Mouse (Mus musculus) stomach, embryonic 14.5 days (tissue): ENCODE results near the gene Gpr155. TPM values are rescaled to one million over a fixed set of nuclear protein-coding genes. Genes with fewer than 3 reads are reported as not detected.

Experiments used
- ATAC-seq: fragments of 200-750 bp; cut with Nextera tagmentation; 2 replicates; pipeline ENCODE4 v1.8.0; 2017; ENCODE audit warnings: low read depth, moderate TSS enrichment; ENCODE audit not compliant: insufficient number of reproducible peaks, insufficient read depth, low FRiP score
- H3K27ac ChIP-seq: fragments of 300-500 bp; sonication (generic); 2 replicates; pipeline ENCODE4 v1.5.1; 2014; ENCODE audit warnings: mild to moderate bottlenecking, low read length, moderate library complexity, mixed read lengths
- H3K27me3 ChIP-seq: fragments of 300-500 bp; sonication (generic); 2 replicates; pipeline ENCODE4 v1.6.1; 2014; ENCODE audit warnings: low read length, control low read depth, mixed read lengths; ENCODE audit not compliant: control insufficient read depth, insufficient read depth
- H3K36me3 ChIP-seq: fragments of 300-500 bp; sonication (generic); 2 replicates; pipeline ENCODE4 v1.6.1; 2014; ENCODE audit warnings: mild to moderate bottlenecking, control low read depth, low read length, moderate library complexity, mixed read lengths; ENCODE audit not compliant: control insufficient read depth, insufficient read depth
- H3K4me1 ChIP-seq: fragments of 300-500 bp; sonication (generic); 2 replicates; pipeline ENCODE4 v1.6.1; 2014; ENCODE audit warnings: low read length, control low read depth, mixed read lengths; ENCODE audit not compliant: control insufficient read depth, insufficient read depth
- H3K4me2 ChIP-seq: fragments of 300-500 bp; sonication (generic); replicated peaks from 2 replicates; pipeline ENCODE4 v1.6.1; 2014; ENCODE audit warnings: low read depth, low read length, control low read depth
- H3K4me3 ChIP-seq: fragments of 300-500 bp; sonication (generic); 2 replicates; pipeline ENCODE4 v1.5.1; 2014; ENCODE audit warnings: low read depth, low read length, control low read depth
- H3K9ac ChIP-seq: fragments of 300-500 bp; sonication (generic); replicated peaks from 2 replicates; pipeline ENCODE4 v1.6.1; 2014; ENCODE audit warnings: low read depth, mild to moderate bottlenecking, control low read depth, low read length, moderate library complexity, mixed read lengths
- H3K9me3 ChIP-seq: fragments of 300-500 bp; sonication (generic); 2 replicates; pipeline ENCODE4 v1.6.1; 2016; ENCODE audit warnings: low read depth, low read length, control low read depth; ENCODE audit not compliant: control insufficient read depth
- WGBS: fragments of 180-500 bp; shearing (Covaris S2); extraction: QIAGEN DNeasy Blood & Tissue Kit; methylation state at CpG from one replicate; pipeline ENCODE4 v1.1.7; 2014; 5-methylcytosine and 5-hydroxymethylcytosine counted together
- polyA plus RNA-seq: library from polyadenylated mRNA; unstranded; fragments of >200 nt; fragmentation: Nextera tagmentation; extraction: Ambion mirVana; gene quantifications from 2 replicates; pipeline ENCODE4 v1.2.1, GENCODE M21; 2014

Gpr155 gene
- polyA plus RNA-seq, 1 experiment from 2014 or later, result 3.9 TPM

DNA sequence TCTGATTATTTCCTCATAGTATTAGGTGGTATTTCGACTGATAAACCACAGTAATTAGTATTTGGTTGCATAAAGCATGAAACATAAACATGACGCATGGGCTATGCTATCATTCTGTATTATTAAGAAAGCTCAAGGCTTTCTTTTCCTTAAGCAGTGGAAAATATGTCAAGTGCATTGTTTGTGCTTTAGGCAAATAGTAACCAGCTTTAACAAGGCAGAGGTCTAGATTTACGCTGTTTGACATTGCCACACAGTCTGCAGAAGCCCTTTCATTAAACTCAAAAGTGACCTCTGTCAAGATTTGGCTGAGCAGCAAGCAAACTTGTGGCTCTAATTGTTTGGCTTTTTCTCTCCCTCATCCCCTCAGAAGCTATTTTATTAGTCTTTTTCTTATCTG is 50.4 kb downstream of the Gpr155 start:
- Histone ChIP-seq H3K4me1 (no peaks in the 10 kb centered on the region), H3K36me3 (no peaks in the 10 kb centered on the region), H3K4me2 (no peak overlapping the region), H3K27me3 (no peaks in the 10 kb centered on the region), H3K4me3 (no peak overlapping the region), H3K27ac (no peak overlapping the region), H3K9ac (no peak overlapping the region), H3K9me3 (no peaks in the 10 kb centered on the region)
- no peak for ATAC-seq
- WGBS, result 81% methylated on average over 3 of the region's 3 CpGs

DNA sequence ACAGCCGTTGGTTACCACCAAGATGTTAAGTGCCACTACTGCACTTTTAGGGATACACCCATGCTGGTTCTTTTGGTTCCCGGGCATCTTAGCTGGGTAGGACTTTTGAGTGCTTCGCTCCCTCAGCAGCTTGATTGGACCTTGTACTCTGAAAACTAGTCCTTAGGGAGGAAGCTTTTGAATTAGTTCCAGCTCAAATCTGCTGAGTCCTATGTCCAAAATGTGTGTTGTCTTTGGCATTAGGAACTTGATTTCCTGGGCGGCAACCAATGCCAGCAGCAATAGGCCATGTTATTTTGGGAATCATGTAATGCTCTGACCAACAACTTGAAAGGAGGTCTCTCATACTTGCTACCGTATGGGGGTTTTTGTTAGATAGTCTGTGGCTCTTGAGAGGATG is 60.5 kb downstream of the Gpr155 start:
- no peak for ATAC-seq
- H3K4me3 ChIP-seq, result no peak overlapping the region
- no peaks in the 10 kb centered on the region for H3K4me1 ChIP-seq
- H3K36me3 ChIP-seq, result no peaks in the 10 kb centered on the region
- 93% methylated on average over 5 of the region's 5 CpGs for WGBS
- H3K27ac ChIP-seq, result no peak overlapping the region
- no peak overlapping the region for H3K9ac ChIP-seq
- H3K9me3 ChIP-seq, result no peaks in the 10 kb centered on the region
- no peaks in the 10 kb centered on the region for H3K27me3 ChIP-seq
- H3K4me2 ChIP-seq, result no peak overlapping the region

DNA sequence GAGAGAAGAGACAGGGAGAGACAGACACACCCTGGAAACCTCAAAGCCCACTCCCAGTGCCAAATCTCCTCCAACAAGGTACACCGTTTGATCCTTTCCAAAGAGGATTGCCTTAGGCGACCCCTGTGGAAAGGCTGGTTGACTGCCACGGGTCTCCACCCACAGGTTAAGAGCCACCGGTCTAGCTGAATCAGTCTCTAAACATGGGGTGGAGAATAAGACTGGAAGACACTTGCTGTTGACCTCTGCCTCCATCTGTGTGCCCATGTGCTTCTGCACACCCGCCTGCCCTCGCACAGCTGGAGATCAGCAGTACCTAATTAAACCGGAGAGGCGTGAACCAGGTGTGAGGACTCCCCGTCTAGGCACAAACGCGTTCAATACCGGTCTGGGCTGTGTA is 63.4 kb downstream of the Gpr155 start:
- Histone ChIP-seq H3K27me3 (no peaks in the 10 kb centered on the region), H3K36me3 (no peaks in the 10 kb centered on the region; the same call in 1 of the 2 replicates), H3K9ac (no peak overlapping the region), H3K4me3 (no peak overlapping the region), H3K4me1 (no peaks in the 10 kb centered on the region), H3K9me3 (no peaks in the 10 kb centered on the region), H3K27ac (no peak overlapping the region), H3K4me2 (no peak overlapping the region)
- 63% methylated on average over 12 of the region's 12 CpGs for WGBS
- no peak for ATAC-seq

DNA sequence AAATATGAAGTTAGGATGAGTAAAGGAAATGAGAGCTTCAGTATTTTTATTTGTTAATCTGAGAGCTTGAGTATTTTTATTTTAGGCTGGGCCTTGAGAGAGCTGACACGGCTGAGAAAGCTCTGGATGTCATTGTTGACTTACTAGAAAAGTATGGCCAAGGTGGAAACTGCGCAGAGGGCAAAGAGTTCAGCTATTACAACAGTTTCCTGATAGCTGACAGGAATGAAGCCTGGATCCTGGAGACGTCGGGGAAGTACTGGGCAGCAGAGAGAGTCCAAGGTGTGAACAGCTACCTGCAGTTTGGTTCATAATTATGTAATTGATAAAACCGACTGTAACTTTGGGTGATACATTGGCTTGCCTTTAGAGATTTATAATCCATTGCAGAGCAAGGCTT is 67.2 kb downstream of the Gpr155 start:
- H3K9me3 ChIP-seq, result no peaks in the 10 kb centered on the region
- H3K36me3 ChIP-seq, result no peaks in the 10 kb centered on the region; the same call in 1 of the 2 replicates
- no peaks in the 10 kb centered on the region for H3K27me3 ChIP-seq
- H3K4me2 ChIP-seq, result no peak overlapping the region
- H3K27ac ChIP-seq, result no peak overlapping the region
- H3K4me3 ChIP-seq, result no peak overlapping the region
- 78% methylated on average over 5 of the region's 5 CpGs for WGBS
- ATAC-seq, result no peak
- H3K9ac ChIP-seq, result no peak overlapping the region
- no peaks in the 10 kb centered on the region for H3K4me1 ChIP-seq

DNA sequence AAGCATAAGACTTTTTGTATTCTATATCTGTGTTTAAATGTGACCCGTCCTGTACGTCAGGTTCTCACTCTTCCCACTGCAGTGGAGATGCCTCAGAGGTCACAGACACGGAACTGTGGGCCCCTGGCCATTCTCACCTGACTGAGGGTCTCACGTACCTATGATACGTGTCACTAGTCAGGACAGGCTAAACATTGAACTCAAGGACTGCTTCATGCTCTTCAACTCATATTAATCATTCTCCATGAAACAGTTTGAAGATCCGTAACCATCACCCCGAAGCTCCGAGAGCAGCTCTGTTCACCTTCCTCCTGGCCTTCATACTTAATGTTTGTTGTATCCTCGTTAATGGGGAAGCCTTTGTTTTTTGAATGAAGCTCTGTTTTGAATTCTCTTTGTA is 68.9 kb downstream of the Gpr155 start:
- Histone ChIP-seq H3K27me3 (no peaks in the 10 kb centered on the region), H3K4me1 (0 out of 2 replicates have a peak, but pooled peaks cover 3% of the 10 kb centered on the region), H3K9me3 (no peaks in the 10 kb centered on the region), H3K9ac (no peak overlapping the region), H3K4me2 (no peak overlapping the region), H3K36me3 (no peaks in the 10 kb centered on the region; the same call in 1 of the 2 replicates), H3K27ac (no peak overlapping the region), H3K4me3 (no peak overlapping the region)
- 92% methylated on average over 9 of the region's 9 CpGs for WGBS
- no peak for ATAC-seq

DNA sequence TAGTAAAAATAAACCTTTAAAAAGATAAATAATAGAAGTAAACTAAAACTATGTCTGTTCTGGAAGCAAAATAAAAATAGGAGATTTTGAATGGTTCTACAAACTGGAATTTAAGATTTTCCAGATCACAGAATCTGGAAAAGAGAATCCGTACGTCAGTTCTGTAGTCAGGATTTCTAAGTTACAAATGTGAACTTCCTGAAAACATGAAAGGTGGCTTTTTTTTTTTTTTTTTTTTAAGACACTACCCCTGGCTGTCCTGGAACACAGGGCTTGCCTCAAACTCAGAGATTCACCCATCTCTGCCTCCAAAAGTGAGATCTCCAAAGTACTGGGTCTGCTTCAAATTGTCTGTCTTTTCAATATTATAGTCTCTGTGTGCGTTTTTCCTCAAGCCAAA is 72.1 kb downstream of the Gpr155 start:
- no peak overlapping the region for H3K4me2 ChIP-seq
- no peak overlapping the region for H3K27ac ChIP-seq
- H3K36me3 ChIP-seq, result peaks cover under 1% of the 10 kb centered on the region; the same call in 1 of the 2 replicates
- no peaks in the 10 kb centered on the region for H3K9me3 ChIP-seq
- H3K4me3 ChIP-seq, result no peak overlapping the region
- peaks cover 5% of the 10 kb centered on the region; the same call in 1 of the 2 replicates for H3K4me1 ChIP-seq
- no peak overlapping the region for H3K9ac ChIP-seq
- 94% methylated on average over 3 of the region's 3 CpGs for WGBS
- H3K27me3 ChIP-seq, result no peaks in the 10 kb centered on the region
- no peak for ATAC-seq

DNA sequence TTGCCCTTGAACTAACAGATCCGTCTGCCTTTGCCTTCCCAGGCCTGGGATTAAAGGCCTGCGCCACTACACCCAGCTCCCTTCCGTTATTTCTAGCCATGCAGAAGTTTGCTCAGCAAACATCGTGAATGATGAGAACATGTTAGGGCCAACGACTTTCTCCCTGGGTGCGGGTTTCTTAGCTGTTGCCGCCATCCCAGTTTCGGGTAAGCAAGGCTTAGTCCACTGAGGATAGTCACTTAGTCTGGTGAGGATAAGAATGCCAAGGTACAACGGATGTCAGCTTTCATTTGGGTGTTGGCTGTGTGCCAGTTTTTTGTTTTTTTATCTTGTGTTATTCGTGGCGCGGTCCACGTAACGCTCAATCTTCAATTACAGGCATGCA is 73.3 kb downstream of the Gpr155 start:
- Histone ChIP-seq H3K27me3 (no peaks in the 10 kb centered on the region), H3K4me3 (peak overlapping the region; percentile 69), H3K4me1 (peaks cover 5% of the 10 kb centered on the region; the same call in 1 of the 2 replicates), H3K9me3 (no peaks in the 10 kb centered on the region), H3K36me3 (peaks cover 10% of the 10 kb centered on the region; the same call in 1 of the 2 replicates), H3K4me2 (peak overlapping the region; percentile 50), H3K9ac (peak overlapping the region; percentile 55; the same call in 1 of the 2 replicates), H3K27ac (no peak overlapping the region; the same call in 1 of the 2 replicates)
- ATAC-seq, result peak; percentile 30; the same call in 1 of the 2 replicates
- 38% methylated on average over 14 of the region's 14 CpGs for WGBS

DNA sequence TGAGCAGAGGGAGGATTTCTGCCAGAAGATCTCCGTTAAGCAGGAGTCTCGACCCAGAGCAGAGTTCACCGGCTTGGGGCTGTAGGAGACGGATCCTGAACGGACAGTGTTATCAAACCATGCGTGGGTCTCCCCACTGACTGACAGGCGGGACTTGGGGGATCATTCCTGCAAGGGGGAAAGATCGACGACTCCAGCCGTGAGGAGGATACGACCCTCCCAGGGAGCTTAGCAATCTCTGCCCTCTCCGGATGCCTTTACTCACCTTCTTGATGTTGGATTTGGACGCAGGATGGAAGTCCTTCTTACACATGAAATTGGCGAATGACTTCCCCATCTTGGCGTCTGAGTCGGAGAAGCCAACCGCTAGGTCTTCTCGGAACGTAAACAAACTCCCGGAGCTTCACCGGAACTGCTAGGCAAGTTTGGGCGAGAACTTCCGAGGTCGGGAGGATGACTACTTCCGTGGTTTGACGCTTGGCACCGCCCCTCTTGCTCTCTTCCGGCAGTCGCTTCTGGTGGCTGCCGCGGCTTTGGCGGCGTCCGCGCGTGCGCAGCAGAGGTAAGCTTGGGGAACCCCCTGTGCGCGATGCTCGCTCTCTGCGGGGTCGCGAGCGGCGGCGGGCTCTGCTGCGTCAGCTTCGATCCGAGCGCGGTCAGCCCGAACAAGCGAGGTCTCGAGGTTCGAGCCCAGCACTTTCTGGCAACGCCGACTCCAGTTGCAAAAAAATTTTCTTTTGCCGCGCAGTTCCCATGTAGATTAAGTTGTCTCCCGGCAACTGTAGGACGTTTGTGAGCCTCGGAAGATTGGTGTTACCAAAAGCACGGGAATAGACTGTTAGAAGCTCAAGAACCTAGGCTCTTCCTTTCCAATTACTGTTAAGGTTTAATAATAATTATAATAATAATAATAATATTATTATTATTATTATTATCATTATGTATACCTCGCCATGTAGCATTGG is 73.9 kb downstream of the Gpr155 start, which contains the start of the genes Scrn3 and Cir1:
Gene Scrn3 (plus strand): TSS at position 450 of the 965 bp plus-strand sequence.
Gene Cir1 (minus strand): TSS at position 550 of the 965 bp plus-strand sequence.
- Histone ChIP-seq H3K36me3 (peaks cover 14% of the 10 kb centered on the region; the same call in 1 of the 2 replicates), H3K4me2 (peak within 1 kb of the TSS; percentile 78), H3K9ac (peak within 1 kb of the TSS; percentile 60), H3K27me3 (no peaks in the 10 kb centered on the region), H3K9me3 (no peaks in the 10 kb centered on the region), H3K4me1 (peaks cover 5% of the 10 kb centered on the region; the same call in 1 of the 2 replicates), H3K4me3 (peak within 1 kb of the TSS; percentile 69), H3K27ac (peak within 1 kb of the TSS; percentile 63)
- 1% methylated on average over 64 of the region's 64 CpGs for WGBS
- ATAC-seq, result peak; percentile 96
